Mouse (Mus musculus) heart, postnatal 0 days (tissue): Measurements from ENCODE around the gene Frs3.

Source experiments
- CTCF ChIP-seq: IDR thresholded peaks from 2 replicates; pipeline ENCODE4 v1.5.1; 2016; ENCODE audit warnings: antibody characterized with exemption, control low read depth, low read depth
- EP300 ChIP-seq: IDR thresholded peaks from 2 replicates; pipeline ENCODE4 v1.6.1; 2016; ENCODE audit warnings: antibody characterized with exemption, low read depth

DNA sequence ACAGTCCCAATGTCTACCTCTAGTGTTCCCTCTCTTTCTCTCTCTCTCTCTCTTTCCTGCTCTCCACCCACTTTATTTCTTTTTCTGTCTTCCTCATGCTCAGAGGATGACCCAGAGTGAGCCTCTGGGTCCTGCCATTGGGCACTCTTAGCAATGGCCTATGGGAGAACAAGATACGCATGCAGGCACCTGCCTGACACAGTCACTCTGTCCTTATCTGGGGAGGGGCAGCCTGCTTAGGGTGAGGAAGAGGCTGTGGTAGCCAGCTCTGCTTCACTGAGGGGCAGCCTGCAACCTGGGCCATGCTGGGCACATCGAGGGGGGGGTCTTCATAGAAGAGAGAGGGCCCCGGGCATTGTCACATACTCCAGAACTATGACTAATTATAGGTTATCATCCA is 60.8 kb downstream of the Frs3 start:
- TF ChIP-seq CTCF (no peak), EP300 (no peak)
